Mouse (Mus musculus): ENCODE measurements around the gene Coro1c.

The Coro1c gene

DNA sequence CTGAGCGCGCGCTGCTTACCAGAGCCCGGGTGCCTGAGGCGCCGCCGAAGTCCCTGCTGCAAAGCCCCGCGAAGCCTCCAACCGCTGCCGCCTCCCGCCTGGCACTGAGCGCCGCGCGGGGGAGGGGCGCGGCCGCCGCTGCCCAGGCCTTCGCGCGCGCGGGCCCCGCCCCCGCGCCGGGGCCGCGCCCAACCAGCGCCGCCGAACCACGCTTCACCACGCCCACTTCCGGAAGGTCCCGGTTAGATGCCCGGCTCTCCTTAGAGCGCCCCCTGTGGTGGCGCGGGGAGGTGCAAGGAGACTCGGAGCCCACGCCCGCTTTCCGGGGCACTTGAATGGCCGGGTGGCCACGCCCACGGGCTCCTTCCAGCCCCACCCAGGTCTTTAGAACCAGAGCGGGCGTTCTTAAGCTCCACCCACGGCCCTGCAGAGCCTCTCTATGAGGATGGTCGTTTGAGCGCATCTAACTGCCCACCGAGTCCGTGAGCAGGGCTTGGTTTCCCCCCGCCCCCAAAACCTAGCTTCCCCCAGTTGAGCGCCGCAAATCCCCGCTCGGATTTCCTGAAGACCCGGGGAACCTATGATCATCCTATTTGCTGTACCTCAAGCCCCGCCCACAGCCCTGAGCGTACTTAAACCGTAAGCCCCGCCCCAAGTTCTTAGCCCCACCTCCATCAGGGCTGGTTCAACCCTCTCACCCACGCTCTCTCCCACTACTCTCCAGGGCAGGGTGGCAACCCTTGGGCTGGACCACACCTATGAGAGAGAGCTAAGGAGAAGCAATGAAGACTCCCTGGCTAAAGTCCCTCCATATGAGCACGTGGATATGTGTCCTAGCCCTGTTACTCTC, at the start of gene Coro1c:
Gene Coro1c (minus strand): TSS at position 167 of the 850 bp plus-strand sequence.
- DNase-seq, result peak; percentile 99

DNA sequence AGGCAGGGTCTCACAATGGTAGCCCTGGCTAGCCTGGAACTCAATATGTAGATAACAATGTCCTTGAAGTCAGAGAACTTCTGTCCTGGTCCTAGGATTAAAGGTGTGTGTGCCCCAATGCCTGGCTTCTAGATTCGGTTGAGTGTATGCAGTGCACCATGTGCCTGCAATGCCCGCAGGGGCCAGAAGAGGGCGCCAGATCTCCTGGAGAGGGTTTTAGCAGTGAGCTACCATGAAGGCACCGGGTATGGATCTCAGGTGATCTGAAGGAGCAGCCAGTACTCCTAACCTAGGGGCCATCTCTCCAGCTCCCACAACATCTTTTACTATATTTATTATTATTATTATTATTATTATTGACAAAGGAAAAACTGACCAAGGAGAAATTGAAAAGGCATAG, 48.0 kb upstream of the Coro1c start:
- peak; percentile 84 for DNase-seq

DNA sequence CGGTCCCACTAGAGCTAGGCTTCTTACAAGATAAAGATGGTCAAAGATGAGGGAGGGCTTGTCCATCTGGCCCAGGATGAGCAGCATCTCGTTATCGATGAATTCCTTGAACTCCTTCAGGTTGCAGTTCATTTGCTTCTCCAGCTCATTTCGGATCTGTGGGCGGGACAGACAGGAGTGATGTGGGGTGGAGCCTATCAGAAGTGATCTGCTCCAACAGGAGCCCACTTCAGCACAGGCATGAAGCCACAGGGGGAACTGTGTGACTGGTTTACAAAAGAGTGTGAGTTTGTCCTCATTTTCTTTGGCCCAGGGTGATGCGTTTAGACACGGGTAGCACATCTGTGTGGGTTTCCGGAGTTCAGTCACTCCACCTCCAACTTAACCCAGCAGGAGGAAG, 47.1 kb upstream of the Coro1c start:
- DNase-seq, result no peak

DNA sequence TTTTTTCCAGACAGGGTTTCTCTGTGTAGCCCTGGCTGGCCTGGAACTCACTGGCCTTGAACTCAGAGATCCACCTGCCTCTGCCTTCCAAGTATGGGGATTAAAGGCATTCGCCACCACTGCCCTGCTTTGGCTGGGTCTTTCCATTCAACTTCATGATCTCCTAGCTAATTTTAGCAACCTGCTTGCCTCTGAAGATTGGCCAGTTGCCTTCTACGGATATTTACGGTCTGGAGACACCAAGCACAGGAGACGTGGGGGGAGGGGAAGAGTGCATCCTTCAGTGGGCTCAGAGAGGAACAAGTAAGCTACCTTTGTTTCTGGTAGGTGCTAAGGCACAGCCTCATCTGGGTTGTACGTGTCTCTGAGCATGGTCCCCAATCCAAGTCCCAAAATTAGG, 46.7 kb upstream of the Coro1c start:
- peak; percentile 33 for DNase-seq

DNA sequence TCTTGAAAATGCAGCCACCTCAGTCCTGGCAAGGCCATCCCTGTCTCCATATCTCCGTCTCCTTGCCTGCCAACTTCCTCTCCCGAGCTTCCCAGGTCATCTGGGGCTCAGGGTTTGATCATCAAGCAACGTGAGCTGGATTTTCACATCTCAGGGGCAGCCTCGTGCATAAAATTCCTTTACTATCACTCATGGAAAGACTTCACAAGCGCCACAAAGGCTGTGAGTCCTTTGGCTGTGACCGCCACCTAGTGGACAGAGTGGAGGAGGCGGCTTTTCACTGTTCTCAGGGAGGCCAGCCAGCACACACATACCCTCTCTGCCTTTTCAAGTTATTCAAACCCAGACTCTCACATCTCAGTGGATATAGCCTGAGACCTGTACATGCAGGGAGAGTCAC, 45.9 kb upstream of the Coro1c start:
- DNase-seq, result peak; percentile 86

DNA sequence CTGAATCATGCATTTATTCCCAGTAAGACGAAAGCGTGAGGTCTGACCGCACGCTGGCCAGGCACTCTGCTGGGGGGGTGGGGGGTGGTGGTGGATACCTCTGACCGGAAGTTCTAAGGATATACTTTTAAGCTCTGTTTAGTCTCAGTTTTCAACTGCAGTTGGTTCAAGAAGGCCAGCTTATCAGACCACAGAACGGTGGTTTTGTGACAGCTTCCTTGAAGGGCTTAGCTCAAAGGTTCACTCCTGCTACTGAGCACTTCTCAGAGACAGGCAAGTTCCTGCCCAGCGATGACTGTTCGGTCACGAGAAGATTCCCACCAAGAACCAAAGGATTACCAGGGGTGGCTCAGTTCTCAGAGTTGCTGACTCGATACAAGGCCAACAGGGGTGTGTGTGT, 44.0 kb upstream of the Coro1c start:
- DNase-seq, result no peak

DNA sequence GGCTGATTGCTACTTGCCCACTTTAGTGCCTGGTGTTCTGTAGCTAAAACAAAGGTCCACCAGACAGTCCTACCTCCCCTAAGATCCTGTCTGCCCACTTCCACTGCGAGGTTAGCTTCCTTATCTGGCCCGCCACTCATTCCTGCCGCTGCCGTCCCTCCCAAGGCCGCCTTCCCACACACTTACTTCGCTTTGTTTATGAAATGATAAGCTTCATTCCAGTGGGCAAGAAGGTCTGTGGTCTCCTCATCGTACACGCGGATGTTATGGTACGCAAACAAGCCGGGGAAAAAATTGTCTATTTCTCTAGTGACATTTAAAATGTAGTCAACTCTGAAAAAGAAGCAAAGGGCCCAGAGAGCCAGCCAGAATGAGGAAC, 43.1 kb upstream of the Coro1c start:
- DNase-seq, result no peak

DNA sequence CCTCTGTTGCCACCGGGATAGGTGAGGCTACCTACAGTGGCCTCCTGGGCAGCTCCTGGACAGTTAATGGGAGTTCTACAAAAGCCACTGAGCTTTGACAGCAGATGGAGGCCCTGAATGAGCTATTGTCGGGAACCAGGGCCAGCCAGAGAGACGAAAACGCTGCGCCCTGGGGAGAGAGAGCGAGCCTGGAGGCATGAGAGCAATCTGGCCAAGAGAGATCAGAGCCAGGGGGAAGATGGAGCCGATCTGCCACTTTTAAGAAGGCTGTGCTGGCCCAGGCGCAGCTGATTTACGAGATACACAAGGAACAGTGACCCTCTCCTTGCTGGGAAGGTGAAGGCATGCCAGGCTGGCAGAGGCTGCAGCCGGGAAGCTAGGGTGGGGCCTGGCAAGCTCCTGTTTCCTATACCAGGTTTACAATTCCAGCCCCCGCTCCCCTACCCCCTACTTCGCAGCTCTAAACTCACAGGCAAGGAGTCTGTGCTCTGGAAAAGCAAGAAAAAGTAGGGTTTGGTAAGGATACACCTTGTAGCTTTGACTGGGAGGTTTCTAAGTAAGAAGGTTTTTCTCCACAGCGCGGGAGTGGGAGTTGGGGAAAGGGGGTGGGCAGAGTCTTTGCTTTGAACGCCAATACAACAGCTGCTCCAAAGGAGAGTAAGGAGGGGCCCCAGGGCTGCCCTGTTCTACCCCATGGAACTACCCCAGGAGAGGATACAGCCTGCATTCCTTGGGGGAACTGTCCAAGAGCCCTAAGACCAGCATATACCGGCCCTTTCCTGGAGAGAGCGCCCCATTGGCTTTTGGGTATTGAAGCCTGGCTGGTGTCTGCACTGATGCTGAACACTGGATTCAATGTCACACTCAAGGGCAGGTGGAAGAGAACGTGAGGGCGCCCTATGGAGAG, 42.5 kb upstream of the Coro1c start:
- peak; percentile 87 for DNase-seq

DNA sequence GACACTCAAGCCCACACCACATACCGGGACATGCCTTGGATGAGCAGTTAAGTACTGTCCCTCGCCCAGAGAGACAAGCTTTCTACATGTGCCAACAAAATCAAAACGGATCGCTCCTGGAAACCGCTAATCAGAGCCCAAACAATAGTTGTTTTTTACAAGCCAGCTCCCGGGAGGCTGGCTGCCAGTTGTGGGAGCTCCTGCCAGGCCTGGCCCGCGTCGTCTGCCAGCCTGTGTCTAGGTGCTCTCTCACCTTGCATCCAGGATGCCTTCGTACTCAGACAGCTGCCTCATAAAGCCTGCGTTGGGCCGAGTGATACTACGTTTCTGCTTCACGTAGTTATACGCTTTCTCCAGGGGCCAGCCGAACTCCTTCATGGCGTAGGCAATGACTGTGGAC, 41.6 kb upstream of the Coro1c start:
- peak; percentile 46 for DNase-seq

DNA sequence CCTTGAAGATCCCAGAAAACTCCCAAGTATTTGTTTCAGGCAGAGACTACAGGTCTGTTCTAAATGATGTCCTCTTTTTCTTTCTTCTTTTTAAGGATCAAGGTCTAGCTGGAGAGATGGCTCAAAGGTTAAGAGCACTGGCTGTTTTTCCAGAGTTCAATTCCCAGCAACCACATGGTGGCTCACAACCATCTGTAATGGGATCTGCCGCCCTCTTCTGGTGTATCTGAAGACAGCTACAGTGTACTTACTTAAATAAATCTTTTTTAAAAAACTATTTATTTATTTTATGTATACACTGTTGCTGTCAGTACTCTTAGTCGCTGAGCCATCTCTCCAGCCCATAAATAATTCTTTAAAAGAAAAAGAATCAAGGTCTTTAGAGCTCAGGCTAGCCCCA, 38.7 kb upstream of the Coro1c start:
- no peak for DNase-seq

DNA sequence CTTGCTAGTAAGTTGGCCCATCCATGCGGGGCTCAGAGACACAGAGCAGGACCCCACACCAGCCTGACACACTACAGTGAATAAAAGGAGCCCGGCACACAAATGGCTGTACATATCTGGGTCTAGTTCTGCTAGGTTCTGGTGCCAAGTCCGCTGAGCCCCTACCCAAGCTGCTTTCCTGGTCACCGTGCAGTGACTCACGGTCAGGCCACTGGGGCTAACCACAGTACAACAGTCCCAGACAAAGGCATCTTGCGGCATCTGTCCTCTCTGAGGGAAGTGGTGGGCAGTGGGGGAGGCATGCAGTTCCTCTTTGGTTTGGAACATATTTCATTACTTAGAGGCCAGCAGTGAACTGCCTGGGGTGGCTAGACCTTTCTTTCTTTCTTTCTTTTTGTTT, 36.6 kb upstream of the Coro1c start:
- no peak for DNase-seq

DNA sequence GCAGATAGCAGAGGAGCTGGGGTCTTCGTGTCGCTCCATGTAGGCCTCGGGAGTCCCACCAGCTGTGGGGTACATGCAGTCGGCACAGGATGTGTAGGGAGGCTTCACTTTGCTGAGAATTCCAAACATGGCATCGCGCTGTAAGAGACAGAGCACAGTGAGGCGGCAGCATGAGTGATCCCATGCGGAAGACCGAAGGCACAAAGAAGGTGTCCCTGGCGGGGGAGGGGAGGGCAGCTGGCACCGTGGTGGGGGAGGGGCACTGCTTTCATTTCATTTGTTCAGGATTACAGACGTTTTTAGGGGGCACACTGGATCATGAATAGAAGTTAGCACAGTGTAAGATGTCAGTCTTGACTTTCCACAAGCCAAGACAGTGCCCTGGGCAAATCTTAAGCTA, 34.8 kb upstream of the Coro1c start:
- DNase-seq, result no peak

DNA sequence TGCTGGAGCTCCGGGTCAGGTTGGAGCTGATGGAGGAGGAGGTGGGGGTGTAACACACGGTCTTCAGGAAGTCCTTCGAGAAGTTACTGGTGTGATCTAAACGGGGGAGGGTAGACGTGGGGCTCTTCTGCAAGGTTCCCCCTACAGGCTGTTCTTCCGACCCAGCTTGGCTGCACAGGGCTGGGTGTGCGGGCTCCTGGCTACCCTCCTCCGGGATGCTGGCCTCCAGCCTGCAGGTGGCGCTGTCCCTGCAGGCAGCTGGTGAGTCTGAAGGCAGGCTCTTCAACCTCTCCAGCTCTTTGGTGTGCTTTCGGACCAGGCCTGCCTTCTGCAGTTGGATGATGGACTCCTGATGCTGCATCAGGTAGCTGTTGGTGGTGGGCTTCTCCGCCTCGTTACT, 34.0 kb upstream of the Coro1c start:
- no peak for DNase-seq

DNA sequence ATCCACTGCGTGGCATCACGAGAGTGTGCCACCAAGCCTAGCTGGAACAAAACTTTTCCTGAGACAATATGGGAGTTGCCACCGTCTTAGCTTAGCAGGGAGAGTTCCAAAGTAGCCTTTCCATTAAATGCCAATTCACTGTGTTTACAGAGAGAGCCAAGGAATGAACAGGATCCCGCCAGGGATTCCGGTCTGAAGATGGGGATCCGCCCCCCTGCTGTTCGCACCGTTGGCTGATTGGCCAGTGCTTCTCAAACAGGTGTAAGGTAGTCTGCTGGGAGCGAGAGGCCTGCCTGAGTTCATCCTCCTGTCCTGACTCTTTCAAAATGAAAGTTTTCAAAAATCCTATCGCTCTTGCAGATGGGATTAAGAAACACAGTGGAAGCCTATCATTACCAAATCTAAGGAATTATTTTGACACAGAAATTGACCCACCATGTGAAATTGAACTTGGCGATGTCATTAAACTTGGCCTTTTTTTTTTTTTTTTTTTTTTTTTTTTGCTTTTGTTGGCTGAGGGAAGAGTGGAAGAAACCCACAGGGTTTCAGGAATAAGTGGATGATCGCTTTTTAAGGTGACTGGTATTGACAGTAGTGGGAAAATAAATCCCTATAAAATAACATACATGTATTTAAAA, 30.8 kb upstream of the Coro1c start:
- DNase-seq, result no peak

DNA sequence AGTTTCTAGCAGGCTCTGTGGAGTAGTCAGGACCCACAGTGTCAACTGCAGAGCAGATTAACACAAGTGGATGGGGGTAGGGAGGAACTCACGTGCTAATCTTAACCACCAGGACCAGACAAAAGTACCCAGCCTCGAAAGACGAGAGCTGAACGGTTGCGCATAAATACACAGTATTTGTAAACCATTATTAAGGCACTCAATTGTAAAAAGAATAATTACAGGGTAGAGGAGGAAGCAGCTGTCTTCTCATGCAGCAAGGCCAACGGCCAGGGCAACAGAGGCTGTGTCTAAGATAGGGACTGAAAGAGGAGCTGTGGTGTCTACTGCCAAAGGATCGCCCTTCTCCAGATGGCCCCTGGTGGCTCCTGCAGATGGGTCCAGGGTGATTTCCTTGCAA, 29.1 kb upstream of the Coro1c start:
- DNase-seq, result no peak

DNA sequence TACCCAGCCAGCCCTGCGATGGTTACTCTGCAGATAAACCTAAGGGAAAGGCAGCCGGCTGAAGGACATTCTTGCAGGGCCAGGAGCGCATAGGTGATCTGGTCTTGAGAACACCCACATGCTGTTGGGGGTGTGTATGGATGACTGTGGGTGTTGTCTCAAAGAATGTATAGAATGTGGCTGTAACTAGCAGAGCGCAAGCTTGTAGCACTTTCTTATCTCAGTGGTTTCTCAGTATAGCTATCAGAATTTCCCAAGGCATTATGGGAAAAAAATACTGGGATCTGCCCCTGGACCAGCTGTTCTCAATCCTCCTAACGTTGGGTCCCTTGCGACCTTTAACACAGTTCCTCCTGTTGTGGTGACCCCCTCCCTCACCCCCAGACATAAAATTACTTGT, 25.3 kb upstream of the Coro1c start:
- DNase-seq, result no peak

DNA sequence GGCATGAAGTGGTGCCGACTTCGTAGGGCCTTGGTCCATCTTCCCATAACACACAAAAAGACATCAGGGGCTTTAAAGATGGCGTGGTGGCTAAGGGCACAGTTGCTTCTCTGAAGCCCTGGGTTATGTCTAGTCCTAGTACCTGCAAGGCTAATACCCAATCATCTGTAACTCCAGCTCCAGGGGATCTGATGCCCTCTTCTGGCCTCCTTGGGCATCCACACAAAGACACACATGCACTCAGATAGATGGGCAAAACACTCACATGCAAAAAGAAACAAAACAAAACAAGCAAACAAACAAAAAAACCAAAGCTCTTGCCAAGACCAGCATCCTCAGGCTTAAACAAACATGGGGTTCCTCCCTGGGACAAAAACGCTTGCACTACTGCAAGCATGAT, 24.9 kb upstream of the Coro1c start:
- DNase-seq, result no peak

DNA sequence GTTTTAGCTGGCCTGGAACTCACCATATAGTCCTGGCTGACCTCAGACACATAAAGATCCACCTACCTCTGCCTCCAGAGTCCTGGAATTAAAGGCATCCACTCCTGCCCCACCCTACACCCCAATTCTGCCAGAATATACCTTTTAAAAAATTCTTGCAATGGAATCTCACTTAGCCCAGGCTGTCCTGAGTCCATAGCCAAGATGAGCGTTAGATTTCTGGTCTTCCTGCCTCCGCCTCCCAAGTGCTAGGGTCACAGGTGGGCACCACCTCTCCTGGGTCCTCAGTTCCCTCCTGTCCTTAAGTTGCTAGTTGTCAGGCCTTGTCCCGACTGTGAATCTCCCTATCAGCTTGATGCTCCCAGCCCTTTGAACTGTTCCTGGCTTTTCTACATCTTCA, 23.8 kb upstream of the Coro1c start:
- no peak for DNase-seq

DNA sequence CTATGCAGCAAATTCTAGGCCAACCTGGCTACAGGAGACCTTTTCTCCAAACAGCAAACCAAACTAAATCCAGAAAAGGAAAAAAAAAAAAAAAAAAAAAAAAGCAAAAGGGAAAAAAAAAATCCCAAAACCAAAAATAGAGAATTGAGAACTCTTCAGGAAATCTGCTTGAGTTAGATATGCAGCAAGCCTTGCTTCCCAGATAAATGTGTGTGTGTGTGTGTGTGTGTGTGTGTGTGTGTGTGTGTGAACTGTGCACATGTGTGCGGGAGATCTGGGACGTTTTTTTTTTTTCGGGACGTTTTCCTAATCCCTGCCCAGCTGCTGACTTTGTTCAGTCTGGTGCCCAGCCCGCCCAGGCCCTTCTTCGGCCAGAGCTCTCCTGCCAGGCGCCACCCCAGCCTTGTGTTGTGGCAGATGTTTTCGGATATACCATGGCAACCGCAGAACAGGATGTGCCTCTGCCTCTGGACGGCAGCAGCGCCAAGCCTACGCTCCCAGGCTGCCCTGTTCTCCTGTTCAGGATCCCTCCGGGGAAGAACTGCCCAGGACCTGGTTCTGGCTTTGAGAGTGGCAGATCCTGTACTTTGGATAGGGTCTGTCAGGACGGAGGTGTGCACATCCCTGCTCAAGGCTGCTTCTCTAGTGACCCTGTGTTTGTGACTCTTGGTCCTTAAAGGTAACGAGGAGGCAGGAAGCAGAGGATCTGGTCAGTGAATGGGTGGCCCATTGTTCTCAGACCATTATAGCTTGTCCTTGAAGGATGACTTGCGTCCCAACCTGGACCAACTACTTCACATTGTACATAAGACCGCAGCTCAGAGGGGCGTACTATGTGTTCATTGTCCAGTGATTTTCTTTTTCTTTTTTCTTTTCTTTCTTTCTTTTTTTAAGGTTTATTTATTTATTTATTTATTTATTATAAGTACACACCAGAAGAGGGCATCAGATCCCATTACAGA, 22.4 kb upstream of the Coro1c start:
- no peak for DNase-seq

DNA sequence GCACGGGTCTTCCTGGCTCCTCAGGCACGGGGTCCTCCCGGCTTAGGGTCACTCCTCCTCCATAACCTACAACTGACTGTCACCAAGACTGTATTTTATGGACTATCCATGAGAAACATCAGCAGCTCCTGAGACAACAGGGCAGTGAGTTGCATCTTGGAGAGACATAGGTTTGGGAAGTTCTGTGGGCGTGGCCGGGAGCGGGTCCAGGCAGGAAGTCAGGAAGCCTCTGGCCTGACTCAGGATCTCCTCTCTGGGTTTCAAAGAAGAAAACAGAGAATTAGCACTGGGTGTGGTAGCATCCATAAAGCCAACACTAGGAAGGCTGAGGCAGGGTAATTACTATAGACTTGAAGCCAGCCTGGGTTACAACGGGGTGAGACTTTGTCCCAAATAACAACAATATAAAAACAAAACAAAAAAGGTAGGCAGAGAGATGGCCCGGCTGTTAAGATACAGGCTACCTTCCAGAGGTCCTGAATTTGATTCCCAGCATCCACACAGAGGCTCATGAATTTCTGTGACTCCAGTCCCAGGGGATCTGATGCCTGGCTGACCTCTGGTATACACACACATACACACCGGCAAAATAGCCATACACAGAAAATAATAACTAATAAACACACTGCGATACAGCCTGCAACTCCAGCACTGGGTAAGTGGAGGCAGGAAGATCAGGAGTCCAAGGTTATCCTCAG, 21.5 kb upstream of the Coro1c start:
- DNase-seq, result no peak

DNA sequence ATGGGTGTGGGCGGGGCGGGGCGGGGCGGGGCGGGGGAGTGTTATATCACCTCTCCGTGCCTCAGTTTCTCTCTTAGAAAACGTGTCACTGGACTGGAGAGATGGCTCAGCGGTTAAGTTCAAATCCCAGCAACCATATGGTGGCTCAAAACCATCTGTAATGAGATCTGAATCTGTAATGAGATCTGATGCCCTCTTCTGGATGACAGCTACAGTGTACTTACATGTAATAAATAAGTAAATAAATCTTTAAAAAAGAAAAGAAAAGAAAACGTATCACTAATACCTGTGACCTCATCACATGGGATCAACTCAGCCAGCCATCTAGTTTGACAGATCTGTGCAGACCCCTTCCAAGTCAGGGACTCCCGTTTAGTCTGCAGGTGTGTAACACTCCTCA, 21.0 kb upstream of the Coro1c start:
- no peak for DNase-seq

DNA sequence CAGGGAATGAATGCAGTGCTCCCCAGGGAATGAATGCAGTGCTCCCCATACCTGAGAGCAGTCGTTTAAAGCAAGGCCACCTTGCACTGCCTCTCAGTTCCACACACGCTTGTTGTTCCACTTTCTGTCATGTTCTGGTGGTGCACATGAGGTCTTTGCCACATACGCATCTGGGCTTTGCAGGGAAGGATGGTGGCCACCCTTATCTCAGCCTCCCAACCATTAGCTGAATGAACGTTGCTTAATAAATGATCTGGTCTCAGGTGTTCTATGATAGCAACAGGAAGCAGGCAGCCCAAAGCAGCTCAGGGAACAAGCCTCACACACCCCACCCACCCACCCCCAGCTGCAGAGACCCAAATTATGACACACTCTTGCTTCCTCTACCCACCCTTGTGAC, 16.1 kb upstream of the Coro1c start:
- no peak for DNase-seq

Data from cerebellum, adult 9-10 months (tissue).